Mouse (Mus musculus): ENCODE measurements at regions not wholly inside any gene's neighbourhood (a gene's known extent, or its start where the extent isn't known, plus 50 kb on each side); places are given as distances from the start of the nearest gene placed in this dataset.
"Not testable (repeated sequence)": the region's sequence is repeated elsewhere in the genome, so short reads cannot be mapped to it uniquely, and the experiment has no call there.

DNA sequence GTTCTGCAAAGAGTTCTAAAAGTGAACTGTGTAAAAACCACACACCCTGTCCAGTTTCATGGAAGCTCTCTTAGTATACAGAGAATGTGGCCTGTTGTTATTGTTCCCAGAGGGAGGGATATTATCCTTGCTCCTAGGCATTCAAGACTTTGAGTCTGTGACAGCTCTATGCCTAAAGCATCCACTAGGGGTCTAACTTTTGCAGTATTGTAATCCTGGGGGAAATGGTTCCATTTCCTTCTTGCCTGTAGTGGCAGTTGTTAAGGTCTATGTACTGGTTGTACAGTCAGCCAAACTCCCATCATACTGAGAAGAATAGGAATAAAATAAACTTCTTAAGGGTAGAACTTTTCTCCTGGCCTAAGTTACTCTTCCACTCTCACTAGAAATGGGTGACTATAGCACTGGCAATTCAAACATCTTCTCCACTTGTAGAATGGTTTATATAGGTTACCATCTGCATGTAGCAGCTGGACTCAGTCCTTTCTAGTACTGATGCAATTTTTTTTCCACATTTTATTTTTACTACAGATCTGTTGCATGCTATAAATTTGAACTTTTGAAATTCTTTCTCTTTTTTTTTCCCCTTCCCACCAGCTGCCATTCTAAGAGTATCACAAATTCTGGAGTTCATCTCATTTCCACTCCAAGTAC, 51.4 kb upstream of the Dpt start:
- H3K4me1 ChIP-seq (replicated peaks) = no peaks in the 10 kb centered on the region
- H3K4me2 ChIP-seq = no peak overlapping the region
- no peak overlapping the region for H3K4me3 ChIP-seq
- no peaks in the 10 kb centered on the region for H3K27me3 ChIP-seq
- H3K9ac ChIP-seq = no peak overlapping the region
- H3K27ac ChIP-seq (replicated peaks) = no peak overlapping the region
- no peaks in the 10 kb centered on the region for H3K9me3 ChIP-seq
- ATAC-seq (ENCODE audit: low FRiP score, low read depth) = no peak
- H3K36me3 ChIP-seq = no peaks in the 10 kb centered on the region

DNA sequence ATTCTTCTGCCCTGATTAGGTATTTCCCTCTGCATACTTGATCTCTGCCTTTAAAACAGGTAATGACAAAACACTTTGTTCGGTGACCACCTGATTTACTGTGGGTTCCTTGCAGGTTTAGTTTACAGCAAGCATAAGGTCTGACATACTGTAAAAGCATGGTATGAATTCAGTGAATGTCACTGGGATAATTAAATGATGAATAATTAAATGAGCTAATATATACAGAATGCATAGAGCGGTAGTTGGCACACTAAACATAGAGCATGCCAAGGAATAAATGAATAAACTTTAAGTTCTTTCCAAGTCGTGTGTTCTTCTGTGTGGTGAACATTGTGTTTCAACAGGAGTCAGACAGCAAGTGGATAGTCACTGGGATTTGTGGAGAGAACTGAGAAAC, 51.9 kb upstream of the Dpt start:
- WGBS = 75% methylated on average over 3 of the region's 3 CpGs
- Histone ChIP-seq H3K4me2 (no peak overlapping the region), H3K4me1 (replicated peaks) (no peaks in the 10 kb centered on the region), H3K4me3 (no peak overlapping the region), H3K9me3 (no peaks in the 10 kb centered on the region), H3K27ac (replicated peaks) (no peak overlapping the region), H3K36me3 (no peaks in the 10 kb centered on the region), H3K9ac (no peak overlapping the region), H3K27me3 (no peaks in the 10 kb centered on the region)
- ATAC-seq (ENCODE audit: low FRiP score, low read depth) = no peak

DNA sequence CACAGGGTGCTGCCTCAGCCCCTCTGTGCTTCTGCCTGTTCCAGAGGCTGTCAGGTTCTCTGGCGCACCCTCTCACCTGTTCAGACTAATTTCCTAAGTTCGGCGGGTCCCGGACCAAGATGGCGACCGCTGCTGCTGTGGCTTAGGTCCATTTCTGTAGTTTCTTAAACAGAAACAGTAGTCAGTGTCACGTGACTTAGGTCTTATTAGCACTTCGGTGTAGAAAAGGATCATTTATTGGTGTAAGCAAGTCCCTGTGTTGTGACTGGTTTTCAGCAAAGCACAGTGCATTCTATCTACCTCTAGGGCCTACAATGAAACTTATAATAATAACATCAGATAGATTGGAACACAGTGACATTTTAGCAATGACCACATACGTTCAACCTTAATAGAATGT, 53.5 kb upstream of the Dpt start:
- not testable (repeated sequence) for H3K36me3 ChIP-seq; ATAC-seq (ENCODE audit: low FRiP score, low read depth); H3K9ac ChIP-seq; H3K4me3 ChIP-seq; H3K27ac ChIP-seq (replicated peaks); H3K4me2 ChIP-seq; H3K4me1 ChIP-seq (replicated peaks); H3K27me3 ChIP-seq; H3K9me3 ChIP-seq
- 94% methylated on average over 9 of the region's 9 CpGs for WGBS

DNA sequence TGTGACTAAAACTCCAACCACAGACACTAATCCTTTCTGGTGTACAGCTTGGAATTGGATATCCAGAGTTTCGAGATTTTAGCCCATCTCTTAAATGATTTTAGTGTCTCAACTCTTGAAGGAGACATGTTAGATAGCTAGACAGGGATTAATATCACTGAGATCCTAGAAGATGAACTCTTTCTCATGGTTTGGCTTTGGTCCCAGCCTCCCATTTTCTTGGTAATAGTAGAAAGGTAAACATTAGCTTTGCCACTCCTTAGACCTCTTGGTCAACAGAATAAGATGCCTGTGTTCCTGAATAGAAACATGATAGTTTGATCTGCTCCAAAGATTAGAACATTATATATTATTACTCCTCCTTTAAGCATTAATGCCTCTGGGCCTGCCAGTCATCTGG, 60.8 kb upstream of the Dpt start:
- no peak overlapping the region for H3K4me2 ChIP-seq
- no peak for ATAC-seq (ENCODE audit: low FRiP score, low read depth)
- H3K9me3 ChIP-seq = no peaks in the 10 kb centered on the region
- H3K4me1 ChIP-seq (replicated peaks) = no peaks in the 10 kb centered on the region
- WGBS = 63% methylated on average over 1 of the region's 1 CpGs
- H3K27ac ChIP-seq (replicated peaks) = no peak overlapping the region
- no peak overlapping the region for H3K9ac ChIP-seq
- no peak overlapping the region for H3K4me3 ChIP-seq
- H3K27me3 ChIP-seq = no peaks in the 10 kb centered on the region
- H3K36me3 ChIP-seq = no peaks in the 10 kb centered on the region

DNA sequence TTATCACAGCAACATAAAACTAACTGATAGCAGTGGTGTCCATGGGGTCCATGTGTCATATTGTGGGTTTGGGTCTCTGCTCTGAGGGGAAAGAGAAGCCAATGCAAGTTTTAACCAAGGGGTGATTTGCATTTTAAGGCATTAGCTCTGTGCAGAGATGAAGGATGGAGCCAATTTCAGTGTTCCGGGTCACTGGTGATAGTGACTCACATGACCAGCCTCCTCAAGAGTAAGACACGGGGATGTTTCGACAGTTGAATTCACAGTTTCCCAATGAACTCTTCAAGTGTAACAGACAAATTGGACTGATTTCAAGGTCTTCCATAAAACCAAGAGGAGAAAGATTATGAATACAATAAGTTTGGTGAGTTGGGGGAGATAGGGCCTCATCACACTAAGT, 62.7 kb upstream of the Dpt start:
- Histone ChIP-seq H3K36me3 (no peaks in the 10 kb centered on the region), H3K4me3 (no peak overlapping the region), H3K9ac (no peak overlapping the region), H3K4me2 (no peak overlapping the region), H3K27me3 (no peaks in the 10 kb centered on the region), H3K4me1 (replicated peaks) (no peaks in the 10 kb centered on the region), H3K27ac (replicated peaks) (no peak overlapping the region), H3K9me3 (no peaks in the 10 kb centered on the region)
- ATAC-seq (ENCODE audit: low FRiP score, low read depth) = no peak
- 84% methylated on average over 3 of the region's 3 CpGs for WGBS

DNA sequence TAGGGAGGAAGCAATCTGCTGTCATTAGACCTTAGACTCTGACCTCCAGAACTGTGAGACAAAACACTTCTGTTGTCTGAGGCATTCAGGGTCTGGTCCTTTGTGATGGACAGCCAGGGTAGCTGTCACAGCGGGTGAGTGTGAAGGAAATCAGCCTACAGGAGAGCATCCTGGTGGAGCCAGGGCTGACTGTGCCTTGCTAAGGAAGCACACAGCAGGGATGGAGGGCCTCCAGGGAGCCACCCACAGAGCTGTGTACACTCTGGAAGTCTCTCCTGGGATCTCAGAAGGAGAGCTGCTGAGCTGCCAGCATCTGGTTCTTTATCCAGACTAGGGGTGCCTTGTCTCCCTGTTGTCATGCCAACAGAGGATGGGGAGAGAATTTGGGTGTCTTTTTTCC, 74.4 kb upstream of the Dpt start:
- Histone ChIP-seq H3K27me3 (no peaks in the 10 kb centered on the region), H3K9me3 (no peaks in the 10 kb centered on the region), H3K4me2 (no peak overlapping the region), H3K27ac (replicated peaks) (no peak overlapping the region), H3K9ac (no peak overlapping the region), H3K4me1 (replicated peaks) (0 out of 2 replicates have a peak, but pooled peaks cover 4% of the 10 kb centered on the region), H3K4me3 (no peak overlapping the region), H3K36me3 (no peaks in the 10 kb centered on the region)
- 8% methylated on average over 1 of the region's 1 CpGs for WGBS
- no peak for ATAC-seq (ENCODE audit: low FRiP score, low read depth)

DNA sequence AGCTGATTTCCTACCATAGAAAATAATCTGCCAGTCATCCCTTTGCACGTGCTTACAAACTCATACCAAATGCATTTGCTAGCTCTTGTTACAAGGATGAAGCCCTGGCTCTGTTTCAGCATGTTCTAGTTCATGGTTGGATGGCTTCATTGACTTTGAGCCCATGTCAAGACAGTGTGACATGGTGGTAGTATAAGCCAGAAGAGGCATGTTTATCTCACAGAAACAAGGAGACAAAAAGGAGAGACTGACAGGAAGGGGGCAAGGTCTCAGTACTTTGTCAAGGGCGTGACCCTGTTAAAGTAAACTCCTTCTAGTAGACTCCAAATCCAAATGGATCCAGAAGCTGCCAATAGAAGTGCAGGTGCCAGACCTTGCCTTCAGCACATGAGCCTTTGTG, 81.5 kb upstream of the Dpt start:
- Histone ChIP-seq H3K27me3 (no peaks in the 10 kb centered on the region), H3K4me2 (no peak overlapping the region), H3K9ac (no peak overlapping the region), H3K9me3 (no peaks in the 10 kb centered on the region), H3K27ac (replicated peaks) (no peak overlapping the region), H3K36me3 (no peaks in the 10 kb centered on the region), H3K4me3 (no peak overlapping the region), H3K4me1 (replicated peaks) (no peaks in the 10 kb centered on the region)
- ATAC-seq (ENCODE audit: low FRiP score, low read depth) = no peak
- 77% methylated on average over 2 of the region's 2 CpGs for WGBS

DNA sequence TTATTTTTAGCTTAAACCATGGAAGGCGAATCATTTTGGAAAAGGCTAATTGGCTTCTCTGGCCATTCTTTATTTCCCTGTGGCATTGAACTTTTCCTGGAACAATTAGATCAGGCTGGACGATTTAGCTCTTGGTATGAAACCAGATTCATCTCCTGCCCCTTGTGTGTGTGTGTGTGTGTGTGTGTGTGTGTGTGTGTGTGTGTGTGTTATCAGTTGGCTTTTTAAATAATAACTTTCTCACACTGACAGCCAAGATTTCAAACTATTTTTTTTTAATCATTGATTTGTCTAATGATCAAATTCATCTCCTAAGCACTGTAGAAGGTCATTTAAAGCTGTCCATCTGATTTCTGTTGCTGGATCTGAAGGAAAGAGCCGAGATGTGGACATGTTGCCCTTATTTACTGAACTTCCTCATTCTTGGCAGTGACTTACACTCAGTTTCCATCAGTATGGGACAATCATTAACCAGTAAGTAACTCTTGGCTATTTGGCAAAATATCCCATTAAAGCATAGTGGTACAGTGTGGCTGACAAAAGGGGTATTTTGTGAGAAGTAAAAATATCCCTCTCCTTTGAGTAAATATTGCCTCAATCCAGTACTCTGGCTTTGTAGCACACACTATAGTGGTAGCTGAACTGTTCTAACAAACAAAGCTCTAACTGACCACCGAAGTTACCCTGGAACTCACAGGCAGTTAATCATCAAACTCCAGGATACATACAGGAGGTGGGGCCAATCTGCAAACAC, 82.5 kb upstream of the Dpt start:
- Histone ChIP-seq H3K9me3 (no peaks in the 10 kb centered on the region), H3K9ac (no peak overlapping the region), H3K27me3 (no peaks in the 10 kb centered on the region), H3K4me1 (replicated peaks) (no peaks in the 10 kb centered on the region), H3K4me3 (no peak overlapping the region), H3K27ac (replicated peaks) (no peak overlapping the region), H3K4me2 (no peak overlapping the region), H3K36me3 (no peaks in the 10 kb centered on the region)
- WGBS = 81% methylated on average over 4 of the region's 4 CpGs
- ATAC-seq (ENCODE audit: low FRiP score, low read depth) = no peak

DNA sequence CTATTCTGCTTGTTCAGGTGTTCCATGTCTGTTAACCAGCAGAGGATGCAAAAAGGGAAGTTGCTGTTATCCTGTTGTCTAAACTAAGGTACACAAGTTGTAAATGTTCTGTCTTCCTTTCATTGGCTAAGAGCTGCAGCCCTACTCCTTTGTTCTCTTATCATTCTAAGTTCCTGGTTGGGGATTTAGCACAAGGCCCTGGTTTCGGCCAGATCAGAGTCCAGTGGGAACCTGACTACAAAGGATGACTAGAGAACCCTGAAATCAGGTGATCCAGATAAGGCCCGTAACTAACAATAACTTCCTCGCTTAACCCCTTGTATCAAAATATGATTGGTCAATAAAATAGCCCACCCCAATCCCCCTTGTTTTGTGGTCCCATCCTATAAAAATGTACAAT, 83.9 kb upstream of the Dpt start:
- no peaks in the 10 kb centered on the region for H3K36me3 ChIP-seq
- 90% methylated on average over 3 of the region's 3 CpGs for WGBS

DNA sequence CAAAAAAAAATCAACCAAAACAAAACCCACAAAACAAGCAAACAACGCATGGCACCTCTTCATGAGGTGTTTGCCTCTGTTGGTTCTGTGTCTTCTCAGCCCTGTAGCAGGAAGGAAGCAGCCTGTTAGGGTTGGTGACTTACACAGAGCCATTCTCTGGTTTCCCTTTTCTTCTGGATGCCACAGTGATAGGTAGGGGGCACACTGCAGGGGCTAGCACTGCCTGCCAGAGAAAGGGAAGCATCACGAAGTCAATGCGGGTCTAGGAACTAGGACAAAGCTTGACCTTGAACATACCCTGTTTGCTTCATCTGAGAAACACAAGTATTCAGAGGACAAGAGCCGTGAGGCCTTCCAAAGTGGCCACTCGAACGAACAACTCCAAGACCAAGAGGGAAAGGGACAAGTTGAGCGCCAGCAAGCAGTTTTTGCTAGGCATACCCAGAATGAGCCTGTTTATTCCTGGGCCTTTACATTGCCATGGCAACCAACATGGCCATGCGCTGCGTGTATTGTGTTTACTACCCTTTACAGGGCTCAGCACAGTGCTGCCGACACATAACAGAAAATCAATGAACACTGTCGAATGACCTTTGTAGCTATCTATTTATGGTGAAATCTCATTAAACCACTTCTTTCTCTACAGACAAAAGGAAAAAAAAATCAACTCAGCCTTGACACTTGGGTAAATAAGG, 91.9 kb upstream of the Dpt start:
- H3K4me2 ChIP-seq = peak overlapping the region; percentile 23; the same call in 1 of the 2 replicates
- H3K27me3 ChIP-seq = no peaks in the 10 kb centered on the region
- ATAC-seq (ENCODE audit: low FRiP score, low read depth) = peak; percentile 96
- no peaks in the 10 kb centered on the region for H3K36me3 ChIP-seq
- 23% methylated on average over 11 of the region's 11 CpGs for WGBS
- H3K4me3 ChIP-seq = no peak overlapping the region
- no peak overlapping the region for H3K9ac ChIP-seq
- no peaks in the 10 kb centered on the region for H3K9me3 ChIP-seq
- peaks cover 6% of the 10 kb centered on the region for H3K4me1 ChIP-seq (replicated peaks)
- H3K27ac ChIP-seq (replicated peaks) = peak overlapping the region; percentile 46; the same call in 1 of the 2 replicates

More for the DNA sequence above, 83.9 kb upstream of the Dpt start:
- Histone ChIP-seq H3K27me3 (no peaks in the 10 kb centered on the region), H3K4me2 (no peak overlapping the region), H3K9ac (no peak overlapping the region), H3K4me3 (no peak overlapping the region), H3K9me3 (no peaks in the 10 kb centered on the region), H3K4me1 (replicated peaks) (no peaks in the 10 kb centered on the region), H3K27ac (replicated peaks) (no peak overlapping the region)
- no peak for ATAC-seq (ENCODE audit: low FRiP score, low read depth)

DNA sequence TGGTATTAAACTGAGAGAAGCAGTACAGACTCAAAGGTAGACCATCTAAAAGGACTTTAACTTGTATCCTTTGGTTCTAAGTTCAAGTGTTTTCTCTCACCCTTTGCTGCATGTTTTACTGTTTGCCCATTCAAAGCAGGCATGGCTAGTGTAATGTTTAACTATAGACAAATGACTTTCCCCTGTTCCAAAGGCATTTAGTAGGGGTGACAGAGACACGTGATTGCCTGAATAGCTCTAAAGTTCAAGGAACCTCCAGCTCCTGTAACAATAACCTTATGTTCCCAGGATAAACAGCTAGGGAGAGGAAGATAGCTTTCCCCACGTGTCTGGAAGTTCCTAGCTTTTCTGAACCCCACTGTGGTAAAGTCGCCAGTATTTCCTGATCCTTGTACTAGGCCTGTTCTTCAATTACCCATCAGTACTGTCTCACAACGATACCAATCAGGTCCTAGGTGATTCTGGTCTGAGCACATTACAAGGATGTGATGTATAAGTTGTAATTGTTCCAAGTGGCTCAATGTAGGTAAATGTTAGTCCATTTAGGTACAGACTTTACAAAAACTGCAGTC, 92.8 kb upstream of the Dpt start:
- Histone ChIP-seq H3K9me3 (no peaks in the 10 kb centered on the region), H3K27ac (replicated peaks) (no peak overlapping the region), H3K4me2 (no peak overlapping the region), H3K36me3 (no peaks in the 10 kb centered on the region), H3K9ac (no peak overlapping the region), H3K4me1 (replicated peaks) (peaks cover 6% of the 10 kb centered on the region), H3K27me3 (no peaks in the 10 kb centered on the region), H3K4me3 (no peak overlapping the region)
- 57% methylated on average over 4 of the region's 4 CpGs for WGBS
- ATAC-seq (ENCODE audit: low FRiP score, low read depth) = no peak

DNA sequence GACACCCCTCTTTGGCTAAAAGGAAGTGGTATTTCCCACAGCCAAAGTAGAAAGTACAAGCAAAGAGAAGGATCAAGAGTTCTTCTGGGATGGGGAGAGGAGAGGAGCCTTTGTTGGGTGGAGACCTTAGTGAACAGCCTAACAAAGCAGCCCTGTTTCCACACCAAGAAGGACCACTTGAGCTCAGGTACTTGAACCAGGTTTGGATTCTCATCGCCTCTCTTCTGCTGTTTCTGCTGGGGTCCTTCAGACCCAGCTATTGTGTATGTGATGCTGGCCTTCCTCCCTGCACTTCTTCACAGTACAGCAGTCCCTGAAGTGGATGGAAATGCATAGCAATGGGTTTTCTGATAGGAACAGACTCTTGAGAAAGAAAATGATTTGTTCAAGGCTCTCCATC, 106.4 kb upstream of the Dpt start:
- Histone ChIP-seq H3K9ac (no peak overlapping the region), H3K27ac (replicated peaks) (no peak overlapping the region), H3K4me3 (no peak overlapping the region), H3K4me1 (replicated peaks) (no peaks in the 10 kb centered on the region), H3K27me3 (no peaks in the 10 kb centered on the region), H3K4me2 (no peak overlapping the region), H3K9me3 (no peaks in the 10 kb centered on the region), H3K36me3 (no peaks in the 10 kb centered on the region)
- ATAC-seq (ENCODE audit: low FRiP score, low read depth) = no peak
- 100% methylated on average over 1 of the region's 1 CpGs for WGBS
